In the genomic region with DNA sequence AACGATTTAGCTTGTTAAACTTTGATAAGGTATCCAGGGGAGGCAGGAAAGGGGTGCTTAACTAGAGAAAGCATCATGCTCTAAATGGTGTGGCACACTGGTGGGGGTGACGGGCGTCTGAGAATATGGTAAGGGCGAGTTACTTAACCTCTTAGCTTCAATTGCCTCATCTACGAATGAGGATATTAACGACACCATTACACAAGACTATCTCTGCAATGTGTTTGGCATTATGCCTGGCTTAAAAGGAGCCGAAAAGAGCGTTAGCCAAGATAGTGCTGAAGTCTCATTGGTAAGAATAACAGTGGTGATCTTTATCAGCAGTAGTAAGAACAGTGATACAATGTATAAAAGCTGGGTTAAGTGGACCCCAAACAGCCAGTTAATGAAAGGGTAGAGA, we compare ENCODE assay signal across 23 mouse cellular contexts.
DNase-seq lines count a peak whose midpoint lies in the region; ATAC-seq and TF ChIP-seq lines count a peak whose summit lies in the region.
"Had no signal": no experiment of that assay in that cellular context is flagged by ENCODE, and none has a peak within 500 bp of the region (broad histone marks: within the 10 kb centered on the region; RNA-seq: fewer than 3 reads in every experiment).

No protein-coding gene starts in this region.

- peak overlapping the region; percentile 1; the same call in 1 of the 2 replicates for H3K27ac ChIP-seq in left cerebral cortex, adult 2 months
- no peak overlapping the region for H3K27ac ChIP-seq in hindbrain, embryonic 10.5 days
- H3K27ac ChIP-seq: hindbrain, embryonic 13.5 days; limb, embryonic 10.5 days; midbrain, embryonic 10.5 days; neural tube, embryonic 13.5 days had no signal

- H3K27me3 ChIP-seq in hindbrain, embryonic 10.5 days (ENCODE audit: insufficient read depth, poor library complexity, severe bottlenecking) = no peaks in the 10 kb centered on the region
- H3K27me3 ChIP-seq: hindbrain, embryonic 13.5 days; neural tube, embryonic 13.5 days had no signal

- intact Hi-C loops in left cerebral cortex, adult 2 months (cut with DNase I) = no loop called here

- no peak overlapping the region for H3K4me3 ChIP-seq in left cerebral cortex, adult 2 months
- no peak overlapping the region for H3K4me3 ChIP-seq in hindbrain, embryonic 10.5 days
- H3K4me3 ChIP-seq: hindbrain, embryonic 13.5 days; limb, embryonic 10.5 days; midbrain, embryonic 10.5 days; myocyte; neural tube, embryonic 13.5 days had no signal

- no peaks in the 10 kb centered on the region for H3K36me3 ChIP-seq in hindbrain, embryonic 10.5 days
- H3K36me3 ChIP-seq: limb, embryonic 10.5 days; midbrain, embryonic 10.5 days had no signal

- no peak for TF ChIP-seq CTCF in left cerebral cortex, adult 2 months (IDR thresholded peaks at IDR 0.05)

- no peak for DNase-seq in left cerebral cortex, adult 2 months (ENCODE audit: extremely low spot score in 1 of 2, low spot score in 2 of 2)
- DNase-seq in left cerebral cortex, adult 9 months (ENCODE audit: low spot score in 2 of 2) = no peak
- DNase-seq in lung, postnatal 10 days = peak; percentile 11
- no peak for DNase-seq in lung, postnatal 4 days
- DNase-seq in right cerebral cortex, postnatal 10 days (ENCODE audit: low spot score in 2 of 2) = no peak
- no peak for DNase-seq in hindbrain, embryonic 10.5 days (ENCODE audit: low spot score)
- DNase-seq: cerebellum, adult 8-10 months; gastrocnemius, postnatal 25 days; kidney, adult 18-20 months; kidney, postnatal 4 days; layer of hippocampus, adult 9-11 months; liver; liver, postnatal 0 days; right cerebral cortex, postnatal 4 days; thymus, postnatal 14 days had no signal

- no peaks in the 10 kb centered on the region for H3K9me3 ChIP-seq in hindbrain, embryonic 10.5 days
- H3K9me3 ChIP-seq: hindbrain, embryonic 13.5 days; limb, embryonic 10.5 days; midbrain, embryonic 10.5 days; neural tube, embryonic 13.5 days had no signal

- ATAC-seq in granulocyte monocyte progenitor cell, adult 5-6 weeks (replicated peaks; ENCODE audit: poor library complexity, severe bottlenecking) = peak; percentile 98
- ATAC-seq: forebrain, embryonic 16.5 days; liver, postnatal 0 days; midbrain, embryonic 16.5 days had no signal

- 92% methylated on average over 8 of the region's 8 CpGs for WGBS in hindbrain, embryonic 10.5 days

- H3K4me1 ChIP-seq in hindbrain, embryonic 10.5 days (replicated peaks) = no peaks in the 10 kb centered on the region
- H3K4me1 ChIP-seq: hindbrain, embryonic 13.5 days; limb, embryonic 10.5 days; midbrain, embryonic 10.5 days had no signal
